Mouse (Mus musculus): ENCODE measurements around the gene Prr7. TPM values are rescaled to one million over a fixed set of nuclear protein-coding genes. Genes with fewer than 3 reads are reported as not detected.

Gene Prr7
- polyA plus RNA-seq, 1 experiment, result 2.2 TPM

GRCm38 (mm10) chr13:55500575-55500974, 36.5 kb downstream of the Prr7 start:
- 72% methylated on average over 10 of the region's 10 CpGs for WGBS
- DNase-seq (ENCODE audit: low read depth, low spot score), result no peak

GRCm38 (mm10) chr13:55502405-55502804, 38.3 kb downstream of the Prr7 start:
- no peak for DNase-seq (ENCODE audit: low read depth, low spot score)
- WGBS, result 75% methylated on average over 8 of the region's 8 CpGs

GRCm38 (mm10) chr13:55504390-55504789, 40.3 kb downstream of the Prr7 start:
- WGBS, result 84% methylated on average over 5 of the region's 5 CpGs
- no peak for DNase-seq (ENCODE audit: low read depth, low spot score)

GRCm38 (mm10) chr13:55505810-55506209, 41.7 kb downstream of the Prr7 start:
- WGBS, result 86% methylated on average over 9 of the region's 9 CpGs

GRCm38 (mm10) chr13:55506697-55507096, 42.6 kb downstream of the Prr7 start:
- DNase-seq (ENCODE audit: low read depth, low spot score), result no peak
- 81% methylated on average over 10 of the region's 10 CpGs for WGBS

More at GRCm38 (mm10) chr13:55505810-55506209, 41.7 kb downstream of the Prr7 start:
- no peak for DNase-seq (ENCODE audit: low read depth, low spot score)

- no peak for DNase-seq (ENCODE audit: low read depth, low spot score)
- 77% methylated on average over 11 of the region's 11 CpGs for WGBS
Measured at GRCm38 (mm10) chr13:55507877-55508276, 43.8 kb downstream of the Prr7 start.

- WGBS, result 94% methylated on average over 10 of the region's 10 CpGs
- no peak for DNase-seq (ENCODE audit: low read depth, low spot score)
Measured at GRCm38 (mm10) chr13:55508531-55508930, 44.5 kb downstream of the Prr7 start.

GRCm38 (mm10) chr13:55510332-55510667, 46.2 kb downstream of the Prr7 start:
- no peak for DNase-seq (ENCODE audit: low read depth, low spot score)

GRCm38 (mm10) chr13:55510668-55511491, 46.8 kb downstream of the Prr7 start:
- WGBS, result 45% methylated on average over 6 of the region's 6 CpGs
- no peak for DNase-seq (ENCODE audit: low read depth, low spot score)

More at GRCm38 (mm10) chr13:55510332-55510667, 46.2 kb downstream of the Prr7 start:
- WGBS, result 54% methylated on average over 3 of the region's 3 CpGs

GRCm38 (mm10) chr13:55511492-55511861, 47.4 kb downstream of the Prr7 start:
- no peak for DNase-seq (ENCODE audit: low read depth, low spot score)
- WGBS, result 44% methylated on average over 5 of the region's 5 CpGs

- no peak for DNase-seq (ENCODE audit: low read depth, low spot score)
Measured at GRCm38 (mm10) chr13:55512379-55513031, 48.4 kb downstream of the Prr7 start.

GRCm38 (mm10) chr13:55513111-55513748, 49.2 kb downstream of the Prr7 start, which contains the start of gene Pdlim7:
Gene Pdlim7, minus strand, starts transcription at chr13:55513676.
- DNase-seq (ENCODE audit: low read depth, low spot score), result no peak
- under 1% methylated on average over 55 of the region's 55 CpGs for WGBS

More at GRCm38 (mm10) chr13:55512379-55513031, 48.4 kb downstream of the Prr7 start:
- WGBS, result 3% methylated on average over 25 of the region's 25 CpGs

- WGBS, result 33% methylated on average over 9 of the region's 9 CpGs
- no peak for DNase-seq (ENCODE audit: low read depth, low spot score)
Measured at GRCm38 (mm10) chr13:55513828-55514227, 49.8 kb downstream of the Prr7 start.

GRCm38 (mm10) chr13:55516955-55517354, 52.9 kb downstream of the Prr7 start:
- peak; percentile 72 for DNase-seq (ENCODE audit: low read depth, low spot score)

GRCm38 (mm10) chr13:55519606-55520005, 55.5 kb downstream of the Prr7 start:
- no peak for DNase-seq (ENCODE audit: low read depth, low spot score)
- 64% methylated on average over 4 of the region's 4 CpGs for WGBS

More at GRCm38 (mm10) chr13:55516955-55517354, 52.9 kb downstream of the Prr7 start:
- WGBS, result 3% methylated on average over 5 of the region's 5 CpGs

- no peak for DNase-seq (ENCODE audit: low read depth, low spot score)
- 67% methylated on average over 8 of the region's 8 CpGs for WGBS
Measured at GRCm38 (mm10) chr13:55522730-55523129, 58.7 kb downstream of the Prr7 start.

Other genes starting within 250 kb of the Prr7 start
- 778 and 779 TPM in 2 replicates for gene Prelid1, start 143.8 kb upstream of the Prr7 start, polyA plus RNA-seq (2012; rRNA removed)
- gene Rab24, start 142.3 kb upstream of the Prr7 start, polyA plus RNA-seq (2012; rRNA removed), result 85.0 and 92.2 TPM in 2 replicates
- 10.0 and 11.4 TPM in 2 replicates for gene Mxd3, start 134.4 kb upstream of the Prr7 start, polyA plus RNA-seq (2012; rRNA removed)
- 125 and 147 TPM in 2 replicates for gene Lman2, start 101.5 kb upstream of the Prr7 start, polyA plus RNA-seq (2012; rRNA removed)
- gene Rgs14, start 94.5 kb upstream of the Prr7 start, polyA plus RNA-seq (2012; rRNA removed), result 8.9 and 10.6 TPM in 2 replicates
- 1.0 and 1.4 TPM in 2 replicates for gene Slc34a1, start 66.1 kb upstream of the Prr7 start, polyA plus RNA-seq (2012; rRNA removed)
- gene Pfn3, start 49.0 kb upstream of the Prr7 start, polyA plus RNA-seq (2012; rRNA removed), result not detected in 2 replicates
- gene F12, start 37.5 kb upstream of the Prr7 start, polyA plus RNA-seq (2012; rRNA removed), result 0.06 and 0.60 TPM in 2 replicates
- 56.4 and 63.8 TPM in 2 replicates for gene Grk6, start 19.2 kb upstream of the Prr7 start, polyA plus RNA-seq (2012; rRNA removed)
- 8.0 and 8.2 TPM in 2 replicates for gene Dbn1, start 23.8 kb downstream of the Prr7 start, polyA plus RNA-seq (2012; rRNA removed)
- 72.4 and 77.3 TPM in 2 replicates for gene Pdlim7, start 49.4 kb downstream of the Prr7 start, polyA plus RNA-seq (2012; rRNA removed)
- gene Dok3, start 65.0 kb downstream of the Prr7 start, polyA plus RNA-seq (2012; rRNA removed), result 20.3 and 20.9 TPM in 2 replicates
- 48.3 and 53.7 TPM in 2 replicates for gene Ddx41, start 72.4 kb downstream of the Prr7 start, polyA plus RNA-seq (2012; rRNA removed)
- 59.6 and 62.7 TPM in 2 replicates for gene Fam193b, start 106.9 kb downstream of the Prr7 start, polyA plus RNA-seq (2012; rRNA removed)
- 86.6 and 105 TPM in 2 replicates for gene Tmed9, start 109.5 kb downstream of the Prr7 start, polyA plus RNA-seq (2012; rRNA removed)
- gene B4galt7, start 135.6 kb downstream of the Prr7 start, polyA plus RNA-seq (2012; rRNA removed), result 19.0 and 21.8 TPM in 2 replicates
- gene Caml, start 158.7 kb downstream of the Prr7 start, polyA plus RNA-seq (2012; rRNA removed), result 17.6 TPM in 2 replicates
- 8.4 and 13.6 TPM in 2 replicates for gene Ddx46, start 170.8 kb downstream of the Prr7 start, polyA plus RNA-seq (2012; rRNA removed)
- 12.1 and 18.5 TPM in 2 replicates for gene B230219D22Rik, start 228.9 kb downstream of the Prr7 start, polyA plus RNA-seq (2012; rRNA removed)

Data from large intestine, adult 2 months (tissue).